Comparison of ENCODE assay signal across 24 mouse cellular contexts in the genomic region with DNA sequence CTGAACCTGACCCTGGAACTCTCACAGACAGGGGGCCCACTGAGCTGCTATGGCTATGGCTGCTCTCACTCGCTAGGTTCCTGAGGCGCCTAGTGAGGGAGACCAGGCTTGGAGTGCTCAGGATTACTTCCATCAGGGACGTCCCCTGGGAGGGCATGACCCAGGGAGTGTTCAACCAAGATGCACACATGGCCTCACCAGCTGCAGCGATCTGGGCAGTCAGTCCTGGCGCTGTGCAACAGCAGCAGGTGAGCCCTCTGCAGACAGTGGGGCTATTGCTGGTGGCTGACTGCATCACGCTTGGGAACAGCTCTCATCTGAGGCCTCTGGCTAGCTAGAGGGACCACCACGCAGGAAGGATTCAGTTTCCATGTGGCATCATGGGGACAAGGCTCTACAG.
"Had no signal": no experiment of that assay in that cellular context is flagged by ENCODE, and none has a peak within 500 bp of the region (broad histone marks: within the 10 kb centered on the region; RNA-seq: fewer than 3 reads in every experiment).

No protein-coding gene starts in this region.

- H3K4me1 ChIP-seq: liver, embryonic 12.5 days; liver, embryonic 15.5 days had no signal

- H3K27me3 ChIP-seq: limb, embryonic 13.5 days; liver, embryonic 12.5 days; liver, embryonic 15.5 days; lung, embryonic 15.5 days; midbrain, embryonic 12.5 days; midbrain, embryonic 15.5 days; neural tube, embryonic 13.5 days; stomach, embryonic 15.5 days had no signal

- H3K4me3 ChIP-seq: layer of hippocampus, adult 2 months; left cerebral cortex, adult 2 months; limb, embryonic 10.5 days; limb, embryonic 13.5 days; liver, embryonic 12.5 days; liver, embryonic 15.5 days; lung, embryonic 15.5 days; midbrain, embryonic 12.5 days; midbrain, embryonic 15.5 days; neural tube, embryonic 13.5 days; stomach, embryonic 15.5 days had no signal

- DNase-seq: kidney, adult 2 months; kidney, postnatal 25 days; layer of hippocampus, adult 9-11 months; layer of hippocampus, postnatal 36 days; liver; lung, adult 18-20 months; lung, postnatal 10 days; lung, postnatal 36 days; retina, postnatal 1 day; right cerebral cortex, postnatal 25 days; spleen, adult 18-20 months; thymus, postnatal 25 days had no signal

- H3K4me2 ChIP-seq: limb, embryonic 13.5 days; liver, embryonic 12.5 days; liver, embryonic 15.5 days; lung, embryonic 15.5 days; midbrain, embryonic 12.5 days; midbrain, embryonic 15.5 days; neural tube, embryonic 13.5 days; stomach, embryonic 15.5 days had no signal

- H3K9me3 ChIP-seq: limb, embryonic 10.5 days; limb, embryonic 13.5 days; liver, embryonic 12.5 days; liver, embryonic 15.5 days; lung, embryonic 15.5 days; midbrain, embryonic 12.5 days; midbrain, embryonic 15.5 days; neural tube, embryonic 13.5 days; stomach, embryonic 15.5 days had no signal

- H3K27ac ChIP-seq: kidney, postnatal 0 days; layer of hippocampus, adult 2 months; left cerebral cortex, adult 2 months; limb, embryonic 10.5 days; limb, embryonic 13.5 days; liver, embryonic 12.5 days; liver, embryonic 15.5 days; lung, embryonic 15.5 days; midbrain, embryonic 12.5 days; midbrain, embryonic 15.5 days; neural tube, embryonic 13.5 days; stomach, embryonic 15.5 days had no signal

- H3K9ac ChIP-seq: limb, embryonic 13.5 days; liver, embryonic 12.5 days; liver, embryonic 15.5 days; lung, embryonic 15.5 days; midbrain, embryonic 12.5 days; midbrain, embryonic 15.5 days; neural tube, embryonic 13.5 days; stomach, embryonic 15.5 days had no signal

- H3K36me3 ChIP-seq: limb, embryonic 10.5 days; liver, embryonic 12.5 days; liver, embryonic 15.5 days; midbrain, embryonic 12.5 days; midbrain, embryonic 15.5 days; neural tube, embryonic 13.5 days; stomach, embryonic 15.5 days had no signal

- ATAC-seq: liver, embryonic 12.5 days; midbrain, embryonic 15.5 days had no signal
